Mouse (Mus musculus) lung, adult 2 months (tissue): ENCODE results near the gene Dner.

Source experiments
- CTCF ChIP-seq: fragments of 200-500 bp; IDR thresholded peaks from 2 replicates; pipeline ENCODE4 v1.5.1; 2011; ENCODE audit warnings: mild to moderate bottlenecking, low read length, control low read depth; ENCODE audit not compliant: insufficient read depth
- POLR2A ChIP-seq: fragments of 200-500 bp; IDR thresholded peaks from 2 replicates; pipeline ENCODE4 v1.6.1; 2011; ENCODE audit warnings: low read depth, mild to moderate bottlenecking, control low read depth, low read length, borderline replicate concordance; ENCODE audit errors: extremely low read depth

DNA sequence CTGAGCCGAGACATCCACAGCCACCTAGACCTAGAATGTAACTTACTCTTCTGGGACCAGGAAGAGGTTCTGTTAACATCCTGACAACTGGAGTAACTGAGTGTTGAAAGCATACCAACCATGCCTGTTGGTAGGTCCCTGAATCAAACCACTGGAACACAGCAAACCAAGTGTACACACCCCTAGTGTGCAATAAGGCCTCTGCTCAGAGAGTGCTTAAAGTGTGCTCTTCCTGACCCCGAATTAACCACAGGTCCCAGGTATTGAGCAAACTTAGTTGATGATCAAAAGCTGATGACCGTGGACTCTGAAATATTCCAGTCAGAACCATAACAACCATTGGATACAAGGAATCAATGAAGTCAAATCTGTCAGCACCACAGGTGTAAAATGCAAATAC, 26.4 kb upstream of the Dner start:
- TF ChIP-seq POLR2A, result no peak
- no peak for TF ChIP-seq CTCF
